Mouse (Mus musculus) heart, adult 18-20 months (tissue): ENCODE data around the gene Methig1. TPM values are rescaled to one million over a fixed set of nuclear protein-coding genes. Genes with fewer than 3 reads are reported as not detected.
"Not testable (repeated sequence)": the region's sequence is repeated elsewhere in the genome, so short reads cannot be mapped to it uniquely, and the experiment has no call there.

ENCODE experiments used
- DNase-seq, 2 experiments: peaks; one replicate each; pipeline ENCODE4 v3.0.0; 2021 to 2022; ENCODE audit warnings: mixed read lengths in 1 of 2
- long read RNA-seq, 2 experiments: library from polyadenylated mRNA; stranded (forward); transcript quantifications; one replicate each; pipeline ENCODE4 v2.0.0; 2021
- total RNA-seq, 2 experiments: library from RNA; stranded (reverse); gene quantifications; 2 replicates each; pipeline ENCODE4 v1.2.3; 2021

Methig1 gene
- not detected for total RNA-seq
- long read RNA-seq, experiment 1: 0 reads
- long read RNA-seq, experiment 2: 0 reads

GRCm38 (mm10) chr15:100352711-100353250 is at the start of gene Methig1, which contains the start of gene Mettl7a2:
Gene Methig1 (plus strand): TSS chr15:100353149.
Gene Mettl7a2 (plus strand): TSS chr15:100353200.
- DNase-seq: no peak

- DNase-seq: peak in 1 of 2 experiments; percentile 29
These were observed 49.4 kb upstream of the Methig1 start for GRCm38 (mm10) chr15:100303428-100304018.

- peak; percentile 91 to 92 for DNase-seq
These were observed 48.6 kb upstream of the Methig1 start, which contains the start of gene Mettl7a1 for GRCm38 (mm10) chr15:100304019-100304991. Gene Mettl7a1 (plus strand): TSS chr15:100304140.

- DNase-seq: no peak
These were observed 46.7 kb upstream of the Methig1 start for GRCm38 (mm10) chr15:100306201-100306600.

GRCm38 (mm10) chr15:100307438-100308096 is 45.4 kb upstream of the Methig1 start:
- peak; percentile 32 to 58 for DNase-seq

GRCm38 (mm10) chr15:100312346-100312745 is 40.6 kb upstream of the Methig1 start:
- no peak for DNase-seq

- no peak for DNase-seq
These were observed 38.4 kb upstream of the Methig1 start for GRCm38 (mm10) chr15:100314448-100315145.

- peak; percentile 48 to 59 for DNase-seq
These were observed 34.8 kb upstream of the Methig1 start for GRCm38 (mm10) chr15:100318014-100318671.

GRCm38 (mm10) chr15:100319884-100320283 is 33.1 kb upstream of the Methig1 start:
- DNase-seq: no peak

- DNase-seq: peak; percentile 10 to 31
These were observed 32.5 kb upstream of the Methig1 start for GRCm38 (mm10) chr15:100320295-100320905.

GRCm38 (mm10) chr15:100321134-100321533 is 31.8 kb upstream of the Methig1 start:
- peak; percentile 51 to 65 for DNase-seq

GRCm38 (mm10) chr15:100324021-100324591 is 28.8 kb upstream of the Methig1 start:
- no peak for DNase-seq

- DNase-seq: no peak
These were observed 27.7 kb upstream of the Methig1 start for GRCm38 (mm10) chr15:100325235-100325634.

- DNase-seq: not testable (repeated sequence)
These were observed 24.9 kb upstream of the Methig1 start for GRCm38 (mm10) chr15:100328089-100328488.

GRCm38 (mm10) chr15:100329336-100329735 is 23.6 kb upstream of the Methig1 start:
- DNase-seq: not testable (repeated sequence)

GRCm38 (mm10) chr15:100330739-100331138 is 22.2 kb upstream of the Methig1 start:
- DNase-seq: no peak

- peak; percentile 29 to 33 for DNase-seq
These were observed 20.6 kb upstream of the Methig1 start for GRCm38 (mm10) chr15:100332077-100332961.

- no peak for DNase-seq
These were observed 18.3 kb upstream of the Methig1 start, which contains the start of gene Mettl7a3 for GRCm38 (mm10) chr15:100334629-100335028. Gene Mettl7a3 (plus strand): TSS chr15:100334929.

- DNase-seq: not testable (repeated sequence)
These were observed 15.6 kb upstream of the Methig1 start for GRCm38 (mm10) chr15:100337328-100337727.
